Mouse (Mus musculus) hindbrain, embryonic 16.5 days (tissue): ENCODE results near the gene Madcam1. TPM values are rescaled to one million over a fixed set of nuclear protein-coding genes. Genes with fewer than 3 reads are reported as not detected.

ENCODE experiments used
- ATAC-seq: fragments of 200-750 bp; cut with Nextera tagmentation; 2 replicates; pipeline ENCODE4 v1.8.0; 2017; ENCODE audit warnings: moderate TSS enrichment, moderate library complexity
- H3K27ac ChIP-seq: fragments of 300-500 bp; sonication (generic); 2 replicates; pipeline ENCODE4 v1.5.1; 2014; ENCODE audit warnings: low read depth, mild to moderate bottlenecking, control low read depth, low read length, moderate library complexity
- H3K27me3 ChIP-seq: fragments of 300-500 bp; sonication (generic); replicated peaks from 2 replicates; pipeline ENCODE4 v1.6.1; 2014; ENCODE audit warnings: low read length; ENCODE audit not compliant: control insufficient read depth, insufficient read depth
- H3K36me3 ChIP-seq: fragments of 300-500 bp; sonication (generic); 2 replicates; pipeline ENCODE4 v1.6.1; 2014; ENCODE audit warnings: mild to moderate bottlenecking, low read length, moderate library complexity, mixed read lengths; ENCODE audit not compliant: control insufficient read depth, insufficient read depth
- H3K4me1 ChIP-seq: fragments of 300-500 bp; sonication (generic); 2 replicates; pipeline ENCODE4 v1.6.1; 2014; ENCODE audit warnings: low read depth, low read length; ENCODE audit not compliant: control insufficient read depth, insufficient read depth
- H3K4me2 ChIP-seq: fragments of 300-500 bp; sonication (generic); 2 replicates; pipeline ENCODE4 v1.6.1; 2014; ENCODE audit warnings: mild to moderate bottlenecking, low read length, control low read depth, moderate library complexity
- H3K4me3 ChIP-seq: fragments of 300-500 bp; sonication (generic); 2 replicates; pipeline ENCODE4 v1.5.1; 2014; ENCODE audit warnings: mild to moderate bottlenecking, low read length, control low read depth, moderate library complexity
- H3K9ac ChIP-seq: fragments of 300-500 bp; sonication (generic); 2 replicates; pipeline ENCODE4 v1.6.1; 2014; ENCODE audit warnings: low read depth, mild to moderate bottlenecking, control low read depth, low read length, moderate library complexity
- H3K9me3 ChIP-seq: fragments of 300-500 bp; sonication (generic); 2 replicates; pipeline ENCODE4 v1.6.1; 2014; ENCODE audit warnings: mild to moderate bottlenecking, low read length, moderate library complexity; ENCODE audit not compliant: control insufficient read depth
- WGBS: fragments of 180-500 bp; shearing (Covaris S2); extraction: QIAGEN DNeasy Blood & Tissue Kit; methylation state at CpG from one replicate; pipeline ENCODE4 v1.1.7; 2014; 5-methylcytosine and 5-hydroxymethylcytosine counted together
- polyA plus RNA-seq: library from polyadenylated mRNA; unstranded; fragments of >200 nt; fragmentation: Nextera tagmentation; extraction: Ambion mirVana; gene quantifications from 2 replicates; pipeline ENCODE4 v1.2.1, GENCODE M21; 2015

Madcam1 gene
- polyA plus RNA-seq, 1 experiment from 2014 or later: 0.99 TPM

DNA sequence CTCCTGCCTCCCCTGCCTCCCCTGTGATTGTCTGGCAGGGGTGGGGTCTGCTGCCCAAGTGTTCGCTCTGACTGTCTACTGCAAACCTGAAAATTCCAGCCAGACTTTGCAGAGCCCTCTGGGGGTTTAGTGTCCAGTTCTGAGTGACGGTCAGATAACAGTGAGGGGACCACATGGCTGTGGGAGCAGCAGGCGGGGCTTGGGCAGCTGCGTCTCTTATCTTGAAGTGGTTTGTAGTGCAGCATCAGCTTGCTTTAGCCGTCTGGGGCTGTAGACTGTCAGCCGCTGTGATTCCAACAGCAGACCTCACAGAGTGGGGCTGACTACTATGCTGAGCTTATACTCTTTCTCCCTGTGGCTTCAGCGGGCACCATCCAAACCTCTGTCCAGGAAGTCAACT lies 44.9 kb downstream of the Madcam1 start:
- H3K27me3 ChIP-seq: no peaks in the 10 kb centered on the region
- H3K36me3 ChIP-seq: peaks cover 26% of the 10 kb centered on the region
- H3K27ac ChIP-seq: no peak overlapping the region
- H3K9ac ChIP-seq: no peak overlapping the region
- H3K4me1 ChIP-seq: peaks cover 29% of the 10 kb centered on the region
- no peak overlapping the region for H3K4me3 ChIP-seq
- no peak for ATAC-seq
- H3K4me2 ChIP-seq: no peak overlapping the region
- 87% methylated on average over 7 of the region's 7 CpGs for WGBS
- H3K9me3 ChIP-seq: no peaks in the 10 kb centered on the region

DNA sequence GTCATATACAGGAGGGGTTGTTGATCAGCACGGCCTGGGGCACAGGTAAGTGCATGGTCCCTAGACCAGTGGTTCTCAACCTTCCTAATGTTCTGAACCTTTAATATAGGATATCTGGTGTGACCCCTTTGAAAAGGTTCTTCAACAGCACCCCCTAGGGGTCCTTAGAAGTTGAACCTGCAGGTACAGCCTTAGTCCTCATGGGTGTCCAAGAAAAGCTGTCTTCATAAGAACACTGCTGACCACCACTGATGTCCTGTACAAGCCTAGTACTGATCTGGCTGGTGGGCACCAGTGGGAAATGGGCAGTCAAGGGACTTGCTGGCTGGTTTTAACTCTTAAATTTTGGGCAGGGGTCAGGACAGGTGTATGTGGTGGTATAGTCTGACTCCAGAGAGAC lies 47.7 kb downstream of the Madcam1 start:
- Histone ChIP-seq H3K4me3 (no peak overlapping the region), H3K9ac (no peak overlapping the region), H3K4me1 (peaks cover 13% of the 10 kb centered on the region), H3K36me3 (peaks cover 26% of the 10 kb centered on the region), H3K27me3 (peaks cover 3% of the 10 kb centered on the region; the same call in 1 of the 2 replicates), H3K4me2 (no peak overlapping the region), H3K9me3 (no peaks in the 10 kb centered on the region), H3K27ac (no peak overlapping the region)
- no peak for ATAC-seq
- WGBS: 81% methylated on average over 1 of the region's 1 CpGs

DNA sequence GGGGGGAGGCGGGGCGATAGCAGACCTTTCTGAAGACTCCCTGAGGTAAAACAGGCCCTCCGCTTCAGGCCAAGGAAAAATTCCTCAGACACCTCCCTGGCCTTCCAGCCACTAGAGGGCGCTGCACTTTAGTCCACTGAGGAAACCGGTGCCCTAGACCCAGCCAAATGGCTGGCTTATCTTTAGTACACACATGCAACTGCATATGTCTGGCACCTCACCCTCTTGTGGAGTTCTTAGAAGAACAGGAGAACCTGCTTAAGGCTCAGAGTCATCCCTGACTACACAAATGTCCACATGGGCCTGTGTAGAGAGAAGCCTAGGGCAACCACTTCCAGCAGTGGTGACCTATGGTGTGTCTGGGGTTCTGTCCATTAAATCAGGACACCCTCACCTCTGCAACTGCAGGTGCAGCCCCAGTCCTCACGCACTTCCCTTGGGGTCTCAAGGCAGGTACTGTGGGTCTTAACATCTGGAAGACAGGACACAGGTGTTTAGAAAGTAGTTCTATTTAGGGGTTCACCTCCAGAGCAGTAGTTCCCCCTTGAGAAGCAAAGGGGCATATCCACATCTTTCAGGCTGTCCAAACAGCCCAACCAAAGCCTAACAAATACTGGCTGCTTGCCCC lies 48.3 kb downstream of the Madcam1 start:
- Histone ChIP-seq H3K9me3 (no peaks in the 10 kb centered on the region), H3K4me1 (peaks cover 13% of the 10 kb centered on the region), H3K36me3 (peaks cover 26% of the 10 kb centered on the region), H3K4me2 (no peak overlapping the region), H3K9ac (no peak overlapping the region), H3K27ac (no peak overlapping the region), H3K4me3 (no peak overlapping the region), H3K27me3 (peaks cover 3% of the 10 kb centered on the region; the same call in 1 of the 2 replicates)
- no peak for ATAC-seq
- 18% methylated on average over 4 of the region's 6 CpGs for WGBS

DNA sequence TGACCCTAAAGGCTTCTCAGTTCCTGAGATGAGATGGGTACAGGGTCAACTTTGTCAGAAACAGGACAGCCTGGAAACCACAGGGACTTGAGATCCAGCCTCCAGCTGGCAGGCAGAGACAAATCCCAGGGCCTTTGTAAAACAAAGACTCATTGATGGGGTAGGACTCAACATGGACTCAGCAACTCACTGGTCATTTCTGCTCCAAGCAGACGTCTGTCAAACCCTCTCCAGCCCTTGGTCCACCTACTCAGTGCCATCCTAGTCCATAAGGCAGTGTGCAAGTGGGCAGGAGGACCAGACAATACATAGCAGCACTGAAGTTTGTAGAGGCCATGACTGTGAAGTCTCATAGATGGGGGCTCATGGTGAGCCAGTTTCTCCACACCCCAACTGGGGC lies 48.8 kb downstream of the Madcam1 start:
- Histone ChIP-seq H3K4me1 (peaks cover 16% of the 10 kb centered on the region), H3K9me3 (no peaks in the 10 kb centered on the region), H3K4me3 (no peak overlapping the region), H3K4me2 (no peak overlapping the region), H3K27ac (no peak overlapping the region), H3K27me3 (peaks cover 3% of the 10 kb centered on the region), H3K9ac (no peak overlapping the region), H3K36me3 (peaks cover 26% of the 10 kb centered on the region)
- no peak for ATAC-seq
- 44% methylated on average over 1 of the region's 1 CpGs for WGBS

DNA sequence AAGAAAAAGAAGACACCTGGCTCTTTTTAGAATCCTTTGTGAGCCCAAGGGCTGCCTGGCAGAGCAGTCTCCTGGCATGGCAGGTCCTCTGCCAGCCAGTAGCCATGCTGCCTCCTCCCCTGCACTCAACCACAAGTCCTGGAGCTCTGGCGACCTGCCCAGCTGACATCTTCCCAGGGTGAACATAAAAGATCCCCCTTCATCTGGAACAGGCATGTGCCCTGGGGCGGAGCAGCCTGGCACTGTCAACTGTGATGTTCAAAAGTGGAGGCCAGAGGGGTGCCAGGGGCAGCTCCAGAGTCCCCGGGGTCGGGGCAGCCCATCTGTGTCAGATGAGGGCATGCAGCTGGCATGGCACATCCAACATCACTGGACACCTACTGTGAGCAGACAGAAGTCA lies 50.6 kb downstream of the Madcam1 start:
- H3K4me3 ChIP-seq: no peak overlapping the region
- H3K9ac ChIP-seq: no peak overlapping the region
- H3K4me1 ChIP-seq: peaks cover 18% of the 10 kb centered on the region
- H3K27me3 ChIP-seq: peaks cover 7% of the 10 kb centered on the region
- H3K4me2 ChIP-seq: no peak overlapping the region
- WGBS: 51% methylated on average over 4 of the region's 4 CpGs
- peaks cover 14% of the 10 kb centered on the region for H3K36me3 ChIP-seq
- H3K9me3 ChIP-seq: no peaks in the 10 kb centered on the region
- no peak overlapping the region for H3K27ac ChIP-seq
- no peak for ATAC-seq

DNA sequence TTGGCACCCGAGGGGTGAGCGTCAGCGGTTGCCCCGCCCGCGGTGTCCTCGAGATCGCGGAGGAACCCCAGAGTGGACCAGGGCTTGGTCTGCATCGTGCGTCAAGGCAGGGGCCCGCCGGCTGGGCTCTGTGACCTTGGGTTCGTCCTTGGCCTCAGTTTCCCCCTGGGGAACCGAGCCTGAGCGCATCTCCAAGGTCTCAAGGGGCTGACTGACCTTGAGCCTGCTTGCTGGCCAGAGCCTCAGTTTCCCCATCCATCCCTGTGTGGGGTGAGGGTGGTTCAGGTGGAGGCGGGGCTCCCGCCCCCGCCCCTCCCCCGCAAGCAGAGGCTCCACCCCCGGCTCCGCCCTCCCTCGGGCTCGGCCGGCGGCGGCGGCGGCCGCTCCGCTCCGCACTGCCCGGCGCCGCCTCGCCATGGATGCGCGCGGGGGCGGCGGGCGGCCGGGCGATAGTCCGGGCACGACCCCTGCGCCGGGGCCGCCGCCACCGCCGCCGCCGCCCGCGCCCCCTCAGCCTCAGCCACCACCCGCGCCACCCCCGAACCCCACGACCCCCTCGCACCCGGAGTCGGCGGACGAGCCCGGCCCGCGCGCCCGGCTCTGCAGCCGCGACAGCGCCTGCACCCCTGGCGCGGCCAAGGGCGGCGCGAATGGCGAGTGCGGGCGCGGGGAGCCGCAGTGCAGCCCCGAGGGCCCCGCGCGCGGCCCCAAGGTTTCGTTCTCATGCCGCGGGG lies 52.1 kb downstream of the Madcam1 start, which contains the start of gene Hcn2:
Gene Hcn2 (plus strand): TSS at position 381 of the 734 bp plus-strand sequence.
- Histone ChIP-seq H3K9ac (peak within 1 kb of the TSS; percentile 88), H3K4me2 (peak within 1 kb of the TSS; percentile 71), H3K9me3 (no peaks in the 10 kb centered on the region), H3K4me1 (peaks cover 18% of the 10 kb centered on the region), H3K36me3 (0 out of 2 replicates have a peak, but pooled peaks cover 2% of the 10 kb centered on the region), H3K4me3 (peak within 1 kb of the TSS; percentile 78), H3K27me3 (peaks cover 7% of the 10 kb centered on the region), H3K27ac (peak within 1 kb of the TSS; percentile 72)
- WGBS: 1% methylated on average over 61 of the region's 91 CpGs
- ATAC-seq: peak; percentile 66

DNA sequence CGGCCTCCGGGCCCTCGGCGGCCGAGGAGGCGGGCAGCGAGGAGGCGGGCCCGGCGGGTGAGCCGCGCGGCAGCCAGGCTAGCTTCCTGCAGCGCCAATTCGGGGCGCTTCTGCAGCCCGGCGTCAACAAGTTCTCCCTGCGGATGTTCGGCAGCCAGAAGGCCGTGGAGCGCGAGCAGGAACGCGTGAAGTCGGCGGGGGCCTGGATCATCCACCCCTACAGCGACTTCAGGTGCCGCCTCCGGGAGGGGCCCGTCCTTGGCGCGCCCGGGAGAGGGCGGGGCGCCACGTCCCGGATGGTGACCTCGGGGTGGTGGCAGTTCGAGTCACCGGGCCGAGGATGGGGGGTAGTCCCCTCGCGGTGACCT lies 52.6 kb downstream of the Madcam1 start:
- peak; percentile 21; the same call in 1 of the 2 replicates for ATAC-seq
- Histone ChIP-seq H3K4me3 (peak overlapping the region; percentile 78), H3K9ac (peak overlapping the region; percentile 88), H3K27ac (peak overlapping the region; percentile 72), H3K36me3 (0 out of 2 replicates have a peak, but pooled peaks cover 2% of the 10 kb centered on the region), H3K4me1 (peaks cover 18% of the 10 kb centered on the region), H3K9me3 (no peaks in the 10 kb centered on the region), H3K4me2 (peak overlapping the region; percentile 71), H3K27me3 (peaks cover 7% of the 10 kb centered on the region)
- WGBS: 0% methylated on average over 33 of the region's 44 CpGs

DNA sequence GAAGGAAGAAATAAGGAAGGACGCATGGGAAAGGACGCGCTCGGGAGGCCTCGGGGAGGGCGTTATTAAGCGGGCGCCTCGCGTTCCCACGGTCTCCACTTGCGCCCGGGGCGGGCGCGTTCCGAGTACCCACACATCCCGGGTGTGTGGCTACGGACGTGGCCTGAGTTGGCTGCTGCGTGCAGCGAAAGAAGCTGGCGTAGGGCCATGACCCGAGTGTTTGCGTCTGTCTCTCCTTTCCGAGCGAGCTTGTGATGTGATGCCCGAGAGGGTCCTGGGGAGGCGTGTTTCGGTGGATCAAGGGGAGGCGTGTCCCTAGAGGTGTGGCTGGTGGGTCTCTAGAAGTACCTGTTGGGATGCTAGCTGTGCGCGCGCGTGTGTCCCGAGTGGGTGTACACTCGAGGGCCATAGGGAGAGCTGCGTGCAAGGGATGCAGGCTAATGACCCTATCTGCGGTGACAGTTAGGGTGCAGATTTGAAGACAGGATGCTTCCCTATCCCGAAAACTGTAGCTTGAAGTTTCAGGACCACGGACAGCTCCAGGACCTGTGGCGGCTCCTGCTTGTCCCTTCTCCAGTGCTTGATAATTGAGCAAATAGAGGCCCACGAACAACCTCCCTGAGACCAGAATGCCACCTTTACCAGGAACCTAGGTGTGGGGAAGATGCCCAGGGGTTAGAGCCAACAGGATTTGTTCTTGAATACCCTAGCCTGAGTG lies 53.4 kb downstream of the Madcam1 start:
- H3K9ac ChIP-seq: peak overlapping the region; percentile 88
- H3K4me1 ChIP-seq: peaks cover 18% of the 10 kb centered on the region
- ATAC-seq: no peak
- H3K27ac ChIP-seq: no peak overlapping the region
- H3K9me3 ChIP-seq: no peaks in the 10 kb centered on the region
- WGBS: 3% methylated on average over 43 of the region's 43 CpGs
- peak overlapping the region; percentile 78 for H3K4me3 ChIP-seq
- peaks cover 7% of the 10 kb centered on the region for H3K27me3 ChIP-seq
- no peaks in the 10 kb centered on the region for H3K36me3 ChIP-seq
- peak overlapping the region; percentile 71 for H3K4me2 ChIP-seq
